Mouse (Mus musculus) forebrain, embryonic 12.5 days (tissue): Measurements from ENCODE around the gene Shisa9. TPM values are rescaled to one million over a fixed set of nuclear protein-coding genes. Genes with fewer than 3 reads are reported as not detected.

Experiments used
- ATAC-seq: fragments of 200-750 bp; cut with Nextera tagmentation; 2 replicates; pipeline ENCODE4 v1.8.0; 2017; ENCODE audit warnings: moderate TSS enrichment; ENCODE audit not compliant: low FRiP score
- H3K27ac ChIP-seq: fragments of 300-500 bp; sonication (generic); 2 replicates; pipeline ENCODE4 v1.5.1; 2016; ENCODE audit warnings: mild to moderate bottlenecking
- H3K27me3 ChIP-seq: fragments of 300-500 bp; sonication (generic); 2 replicates; pipeline ENCODE4 v1.6.1; 2016; ENCODE audit warnings: mild to moderate bottlenecking
- H3K36me3 ChIP-seq: fragments of 300-500 bp; sonication (generic); replicated peaks from 2 replicates; pipeline ENCODE4 v1.6.1; 2016; ENCODE audit warnings: mild to moderate bottlenecking
- H3K4me1 ChIP-seq: fragments of 300-500 bp; sonication (generic); 2 replicates; pipeline ENCODE4 v1.6.1; 2016
- H3K4me2 ChIP-seq: fragments of 300-500 bp; sonication (generic); 2 replicates; pipeline ENCODE4 v1.6.1; 2016; ENCODE audit warnings: mild to moderate bottlenecking, moderate library complexity
- H3K4me3 ChIP-seq: fragments of 300-500 bp; sonication (generic); replicated peaks from 2 replicates; pipeline ENCODE4 v1.5.1; 2016; ENCODE audit warnings: mild to moderate bottlenecking
- H3K9ac ChIP-seq: fragments of 300-500 bp; sonication (generic); 2 replicates; pipeline ENCODE4 v1.6.1; 2016; ENCODE audit warnings: mild to moderate bottlenecking
- H3K9me3 ChIP-seq: fragments of 300-500 bp; sonication (generic); 2 replicates; pipeline ENCODE4 v1.6.1; 2016
- WGBS: fragments of 180-500 bp; shearing (Covaris S2); methylation state at CpG from one replicate; pipeline ENCODE4 v1.1.7; 2016; 5-methylcytosine and 5-hydroxymethylcytosine counted together
- polyA plus RNA-seq: library from polyadenylated mRNA; unstranded; fragments of >200 nt; fragmentation: Nextera tagmentation; extraction: Ambion mirVana; gene quantifications from 2 replicates; pipeline ENCODE4 v1.2.1, GENCODE M21; 2016

The Shisa9 gene
- polyA plus RNA-seq, 1 experiment from 2014 or later = 0.82 TPM

DNA sequence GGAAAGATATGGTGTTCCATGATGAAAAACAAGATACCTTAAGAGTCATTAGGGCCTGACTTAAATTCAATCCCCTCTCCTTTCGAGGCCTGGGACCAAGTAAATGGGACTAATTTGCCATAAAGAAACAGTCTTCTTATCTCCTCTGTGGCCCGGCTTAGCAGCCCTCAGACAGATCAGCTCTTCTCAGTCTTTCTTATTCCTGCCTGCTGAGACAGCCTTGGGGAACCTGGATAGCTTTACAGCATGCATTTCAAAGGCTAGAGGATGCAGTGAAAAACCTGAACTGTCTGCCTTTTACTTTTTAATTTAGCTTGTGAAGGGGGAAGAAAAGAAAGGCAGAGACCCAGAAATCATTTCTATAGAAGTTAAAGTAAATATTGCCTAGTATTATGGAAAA is 275.4 kb downstream of the Shisa9 start:
- WGBS = 2% methylated on average over 2 of the region's 2 CpGs
- H3K9ac ChIP-seq = no peak overlapping the region
- no peaks in the 10 kb centered on the region for H3K4me1 ChIP-seq
- no peak overlapping the region for H3K4me2 ChIP-seq
- no peak for ATAC-seq
- H3K4me3 ChIP-seq = no peak overlapping the region
- no peak overlapping the region for H3K27ac ChIP-seq
- no peaks in the 10 kb centered on the region for H3K9me3 ChIP-seq
- H3K27me3 ChIP-seq = no peaks in the 10 kb centered on the region
- H3K36me3 ChIP-seq = no peaks in the 10 kb centered on the region

- 93% methylated on average over 2 of the region's 2 CpGs for WGBS
These were observed 281.9 kb downstream of the Shisa9 start for GRCm38 (mm10) chr16:12265828-12266227.

GRCm38 (mm10) chr16:12300523-12300922 is 316.6 kb downstream of the Shisa9 start:
- no peak overlapping the region for H3K9ac ChIP-seq
- no peak overlapping the region for H3K4me2 ChIP-seq
- H3K27ac ChIP-seq = no peak overlapping the region
- H3K27me3 ChIP-seq = no peaks in the 10 kb centered on the region
- no peak overlapping the region for H3K4me3 ChIP-seq
- no peaks in the 10 kb centered on the region for H3K36me3 ChIP-seq
- H3K4me1 ChIP-seq = no peaks in the 10 kb centered on the region
- WGBS = 65% methylated on average over 5 of the region's 5 CpGs
- H3K9me3 ChIP-seq = no peaks in the 10 kb centered on the region
- no peak for ATAC-seq

More at GRCm38 (mm10) chr16:12265828-12266227, 281.9 kb downstream of the Shisa9 start:
- Histone ChIP-seq H3K4me1 (no peaks in the 10 kb centered on the region), H3K27me3 (no peaks in the 10 kb centered on the region), H3K27ac (no peak overlapping the region), H3K36me3 (no peaks in the 10 kb centered on the region), H3K4me2 (no peak overlapping the region), H3K4me3 (no peak overlapping the region), H3K9me3 (no peaks in the 10 kb centered on the region), H3K9ac (no peak overlapping the region)
- ATAC-seq = no peak

GRCm38 (mm10) chr16:12303420-12303819 is 319.5 kb downstream of the Shisa9 start:
- no peak for ATAC-seq
- H3K9ac ChIP-seq = no peak overlapping the region
- no peaks in the 10 kb centered on the region for H3K27me3 ChIP-seq
- no peaks in the 10 kb centered on the region for H3K9me3 ChIP-seq
- H3K4me3 ChIP-seq = no peak overlapping the region
- H3K27ac ChIP-seq = no peak overlapping the region
- H3K4me1 ChIP-seq = no peaks in the 10 kb centered on the region
- H3K4me2 ChIP-seq = no peak overlapping the region
- H3K36me3 ChIP-seq = no peaks in the 10 kb centered on the region

DNA sequence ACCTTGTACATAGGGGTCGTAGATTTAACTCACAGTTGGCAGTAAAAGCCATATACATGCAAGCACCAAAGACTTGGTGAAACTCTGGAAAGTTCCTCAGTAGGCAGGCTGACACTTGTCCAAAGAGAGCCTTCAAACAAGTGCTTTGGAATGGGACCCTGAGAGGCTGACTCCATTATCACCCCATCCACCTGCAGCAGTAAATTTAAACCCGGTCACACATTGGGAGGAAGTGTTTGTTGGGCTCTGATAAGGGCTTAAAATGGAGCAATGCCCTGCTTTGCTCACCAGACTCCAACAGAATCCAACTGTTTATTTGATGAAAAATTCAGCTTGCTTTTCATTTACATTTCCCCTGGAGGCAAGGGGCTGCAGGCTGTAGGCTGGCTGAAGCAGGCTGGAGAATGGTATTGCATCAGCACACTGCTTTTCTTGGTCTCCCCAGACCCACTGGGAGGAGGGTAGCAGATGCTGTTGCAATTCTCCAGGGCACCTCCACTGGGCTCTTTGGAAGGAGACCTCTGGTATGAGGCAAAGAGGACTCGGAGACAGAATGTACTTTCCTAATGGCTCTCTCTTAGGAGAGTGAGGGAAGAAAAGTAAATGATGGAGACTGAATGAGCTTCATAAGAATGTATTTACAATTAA is 323.5 kb downstream of the Shisa9 start:
- ATAC-seq = no peak
- H3K27ac ChIP-seq = no peak overlapping the region
- no peaks in the 10 kb centered on the region for H3K36me3 ChIP-seq
- no peaks in the 10 kb centered on the region for H3K4me1 ChIP-seq
- H3K4me3 ChIP-seq = no peak overlapping the region
- no peak overlapping the region for H3K9ac ChIP-seq
- no peaks in the 10 kb centered on the region for H3K9me3 ChIP-seq
- no peaks in the 10 kb centered on the region for H3K27me3 ChIP-seq
- H3K4me2 ChIP-seq = no peak overlapping the region
- 91% methylated on average over 3 of the region's 3 CpGs for WGBS

- Histone ChIP-seq H3K36me3 (no peaks in the 10 kb centered on the region), H3K4me2 (no peak overlapping the region), H3K4me3 (no peak overlapping the region), H3K27me3 (no peaks in the 10 kb centered on the region), H3K4me1 (no peaks in the 10 kb centered on the region), H3K9ac (no peak overlapping the region), H3K27ac (no peak overlapping the region), H3K9me3 (no peaks in the 10 kb centered on the region)
- ATAC-seq = no peak
These were observed 325.9 kb downstream of the Shisa9 start for GRCm38 (mm10) chr16:12309826-12310225.

- Histone ChIP-seq H3K9ac (no peak overlapping the region), H3K27ac (no peak overlapping the region), H3K27me3 (no peaks in the 10 kb centered on the region), H3K4me2 (no peak overlapping the region), H3K4me3 (no peak overlapping the region), H3K9me3 (no peaks in the 10 kb centered on the region), H3K4me1 (no peaks in the 10 kb centered on the region), H3K36me3 (no peaks in the 10 kb centered on the region)
- no peak for ATAC-seq
These were observed 331.7 kb downstream of the Shisa9 start for GRCm38 (mm10) chr16:12315627-12316026.

Other genes with a start within 250 kb of the Shisa9 start
- gene Cpped1, start 74.7 kb upstream of the Shisa9 start, polyA plus RNA-seq = 13.7 and 14.0 TPM in 2 replicates